Mouse (Mus musculus) thymus, postnatal 4 days (tissue): ENCODE results near the gene B4galt5.
A peak's percentile ranks its signal among the peaks of the same experiment; 100 is the strongest.

ENCODE experiments used
- DNase-seq: peaks from one replicate; pipeline ENCODE4 v3.0.0; 2021

B4galt5 gene

GRCm38 (mm10) chr2:167302031-167302430 is 47.0 kb downstream of the B4galt5 start:
- peak; percentile 8 for DNase-seq

GRCm38 (mm10) chr2:167301601-167302000 is 47.4 kb downstream of the B4galt5 start:
- no peak for DNase-seq

GRCm38 (mm10) chr2:167300943-167301497 is 48.0 kb downstream of the B4galt5 start:
- peak; percentile 15 for DNase-seq

GRCm38 (mm10) chr2:167299861-167300667 is 48.9 kb downstream of the B4galt5 start:
- DNase-seq = peak; percentile 56

GRCm38 (mm10) chr2:167298729-167299705 is 50.0 kb downstream of the B4galt5 start:
- peak; percentile 66 for DNase-seq

- peak; percentile 8 for DNase-seq
Measured at GRCm38 (mm10) chr2:167297985-167298384, 51.0 kb downstream of the B4galt5 start.

GRCm38 (mm10) chr2:167294926-167295325 is 54.1 kb downstream of the B4galt5 start:
- DNase-seq = peak; percentile 48

GRCm38 (mm10) chr2:167294216-167294615 is 54.8 kb downstream of the B4galt5 start:
- DNase-seq = peak; percentile 15

GRCm38 (mm10) chr2:167293289-167294085 is 55.5 kb downstream of the B4galt5 start:
- DNase-seq = peak; percentile 14

- DNase-seq = peak; percentile 4
Measured at GRCm38 (mm10) chr2:167292854-167293253, 56.1 kb downstream of the B4galt5 start.

GRCm38 (mm10) chr2:167292151-167292591 is 56.8 kb downstream of the B4galt5 start:
- peak; percentile 6 for DNase-seq

- no peak for DNase-seq
Measured at GRCm38 (mm10) chr2:167291656-167292055, 57.3 kb downstream of the B4galt5 start.

- peak; percentile 9 for DNase-seq
Measured at GRCm38 (mm10) chr2:167281461-167281860, 67.5 kb downstream of the B4galt5 start.

- no peak for DNase-seq
Measured at GRCm38 (mm10) chr2:167280986-167281310, 68.0 kb downstream of the B4galt5 start.

- DNase-seq = peak; percentile 87
Measured at GRCm38 (mm10) chr2:167280090-167280985, 68.6 kb downstream of the B4galt5 start.

GRCm38 (mm10) chr2:167278751-167279526 is 70.0 kb downstream of the B4galt5 start:
- DNase-seq = peak; percentile 86

- DNase-seq = peak; percentile 5
Measured at GRCm38 (mm10) chr2:167278011-167278410, 71.0 kb downstream of the B4galt5 start.

- DNase-seq = peak; percentile 4
Measured at GRCm38 (mm10) chr2:167277026-167277425, 72.0 kb downstream of the B4galt5 start.

- peak; percentile 2 for DNase-seq
Measured at GRCm38 (mm10) chr2:167275856-167276255, 73.1 kb downstream of the B4galt5 start.

GRCm38 (mm10) chr2:167274713-167275465 is 74.1 kb downstream of the B4galt5 start:
- DNase-seq = peak; percentile 6
